Mouse (Mus musculus): ENCODE data around the gene Gid8. TPM values are rescaled to one million over a fixed set of nuclear protein-coding genes. Genes with fewer than 3 reads are reported as not detected.

Gid8 gene
- total and polyA plus RNA-seq, 3 experiments = 52.8 to 65.5 TPM; not detected in 1

DNA sequence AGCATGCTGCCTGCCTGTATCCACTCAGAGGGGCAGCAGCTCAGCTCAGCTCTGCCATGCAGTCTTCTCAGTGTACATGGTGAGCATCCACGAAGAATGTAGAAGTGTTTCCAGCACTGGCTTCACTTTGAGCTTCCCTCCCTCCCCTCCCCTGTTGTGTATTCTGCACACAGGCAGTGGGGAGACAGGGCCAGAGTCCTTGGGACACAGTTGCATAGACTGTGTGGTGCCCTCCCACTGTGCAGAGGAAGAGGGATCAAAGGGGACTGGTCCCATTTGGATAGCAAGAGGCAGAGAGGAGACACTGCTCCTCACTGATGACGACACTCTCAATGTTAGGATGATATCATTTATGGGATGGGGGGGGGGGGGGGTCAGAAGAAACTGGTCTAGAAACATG, 28.7 kb upstream of the Gid8 start:
- TF ChIP-seq ZKSCAN1 (IDR thresholded peaks at IDR 0.05; ENCODE audit: low read depth, low read length) (no peak), MAX (IDR thresholded peaks at IDR 0.05; ENCODE audit: low read length) (no peak)
- Histone ChIP-seq H3K79me2 (ENCODE audit: control insufficient read depth, insufficient read depth, low read length, poor library complexity) (no peaks in the 10 kb centered on the region), H3K4me3 (ENCODE audit: control insufficient read depth in 1 of 2, insufficient read depth in 1 of 2, low read depth in 2 of 2, low read length in 2 of 2) (no peak overlapping the region), H3K4me1 (ENCODE audit: control insufficient read depth in 1 of 2, insufficient read depth in 2 of 2, low read length in 2 of 2) (peaks cover 0 to 15% of the 10 kb centered on the region in 2 experiments; a peak in 2 of 4 replicates), H3K9ac (ENCODE audit: control insufficient read depth, low read depth, low read length, poor library complexity, severe bottlenecking) (no peak overlapping the region), H3K36me3 (ENCODE audit: control insufficient read depth in 1 of 2, insufficient read depth in 2 of 2, low read length in 2 of 2) (peaks cover 18 to 25% of the 10 kb centered on the region in 2 experiments), H3K27me3 (ENCODE audit: control insufficient read depth in 1 of 2, insufficient read depth in 2 of 2, low read length in 2 of 2) (no peaks in the 10 kb centered on the region), H3K9me3 (replicated peaks; ENCODE audit: insufficient read depth, low read length) (no peaks in the 10 kb centered on the region), H3K27ac (ENCODE audit: control insufficient read depth, low read depth, low read length) (no peak overlapping the region)
- no peak for DNase-seq (ENCODE audit: low read depth, low spot score)

- TF ChIP-seq ZNF384 (IDR thresholded peaks at IDR 0.05; ENCODE audit: low read depth, low read length) (no peak), GABPA (IDR thresholded peaks at IDR 0.05; ENCODE audit: low read depth, low read length) (no peak), MEF2A (IDR thresholded peaks at IDR 0.05; ENCODE audit: extremely low read depth, insufficient replicate concordance, low read depth, low read length, poor library complexity, severe bottlenecking) (no peak), MYB (IDR thresholded peaks at IDR 0.05; ENCODE audit: low read depth, low read length) (no peak), NELFE (IDR thresholded peaks at IDR 0.05; ENCODE audit: low read depth, low read length) (no peak), GATA1 (IDR thresholded peaks at IDR 0.05; ENCODE audit: low read depth, low read length) (no peak), NRF1 (IDR thresholded peaks at IDR 0.05; ENCODE audit: insufficient read depth, low read depth, low read length, poor library complexity, severe bottlenecking) (no peak), ZKSCAN1 (IDR thresholded peaks at IDR 0.05; ENCODE audit: low read depth, low read length) (no peak), MAX (IDR thresholded peaks at IDR 0.05; ENCODE audit: low read length) (no peak), UBTF (IDR thresholded peaks at IDR 0.05; ENCODE audit: borderline replicate concordance, insufficient read depth, low read depth, low read length) (no peak), ETS1 (IDR thresholded peaks at IDR 0.05; ENCODE audit: low read depth, low read length) (no peak), BHLHE40 (IDR thresholded peaks at IDR 0.05; ENCODE audit: borderline replicate concordance, low read depth, low read length) (no peak), POLR2AphosphoS5 (IDR thresholded peaks at IDR 0.05; ENCODE audit: borderline replicate concordance, low read depth, low read length) (no peak), RCOR1 (IDR thresholded peaks at IDR 0.05; ENCODE audit: low read depth, low read length) (no peak), MAFK (IDR thresholded peaks at IDR 0.05; ENCODE audit: borderline replicate concordance, low read depth, low read length) (no peak), TCF12 (IDR thresholded peaks at IDR 0.05; ENCODE audit: low read depth, low read length) (no peak), POLR2AphosphoS2 (IDR thresholded peaks at IDR 0.05; ENCODE audit: low read length) (no peak), CHD2 (IDR thresholded peaks at IDR 0.05; ENCODE audit: low read length) (no peak), ZC3H11A (IDR thresholded peaks at IDR 0.05; ENCODE audit: low read depth, low read length) (no peak), ELF1 (IDR thresholded peaks at IDR 0.05; ENCODE audit: low read depth, low read length) (no peak)
- no peak overlapping the region for H3K4me3 ChIP-seq (ENCODE audit: control insufficient read depth in 1 of 2, insufficient read depth in 1 of 2, low read depth in 2 of 2, low read length in 2 of 2)
- peaks cover 18 to 39% of the 10 kb centered on the region in 2 experiments for H3K36me3 ChIP-seq (ENCODE audit: control insufficient read depth in 1 of 2, insufficient read depth in 2 of 2, low read length in 2 of 2)
- H3K79me2 ChIP-seq (ENCODE audit: control insufficient read depth, insufficient read depth, low read length, poor library complexity) = peaks cover 3% of the 10 kb centered on the region; the same call in 1 of the 2 replicates
- no peaks in the 10 kb centered on the region for H3K9me3 ChIP-seq (replicated peaks; ENCODE audit: insufficient read depth, low read length)
- DNase-seq (ENCODE audit: low read depth, low spot score) = no peak
- H3K27ac ChIP-seq (ENCODE audit: control insufficient read depth, low read depth, low read length) = no peak overlapping the region
- peaks cover 0 to 15% of the 10 kb centered on the region in 2 experiments; a peak in 2 of 4 replicates for H3K4me1 ChIP-seq (ENCODE audit: control insufficient read depth in 1 of 2, insufficient read depth in 2 of 2, low read length in 2 of 2)
- H3K27me3 ChIP-seq (ENCODE audit: control insufficient read depth in 1 of 2, insufficient read depth in 2 of 2, low read length in 2 of 2) = no peaks in the 10 kb centered on the region
- H3K9ac ChIP-seq (ENCODE audit: control insufficient read depth, low read depth, low read length, poor library complexity, severe bottlenecking) = no peak overlapping the region
Measured at GRCm38 (mm10) chr2:180683524-180683923, 26.4 kb upstream of the Gid8 start.

Measured in MEL (cell line).